Mouse (Mus musculus) gastrocnemius, postnatal 10 days (tissue): ENCODE data around the gene Slc35e3. TPM values are rescaled to one million over a fixed set of nuclear protein-coding genes. Genes with fewer than 3 reads are reported as not detected.
"Not testable (repeated sequence)": the region's sequence is repeated elsewhere in the genome, so short reads cannot be mapped to it uniquely, and the experiment has no call there.

Source experiments
- DNase-seq: peaks from one replicate; pipeline ENCODE4 v3.0.0; 2021; ENCODE audit warnings: mixed read lengths
- total RNA-seq, 2 experiments: library from RNA; stranded (reverse); gene quantifications; 2 replicates each; pipeline ENCODE4 v1.2.3; 2021

Gene Slc35e3
- total RNA-seq, 2 experiments from 2014 or later, result 6.9 to 8.0 TPM

GRCm38 (mm10) chr10:117749787-117750343, 3.7 kb upstream of the Slc35e3 start:
- DNase-seq, result no peak

- no peak for DNase-seq
Observed at GRCm38 (mm10) chr10:117749050-117749686, 3.0 kb upstream of the Slc35e3 start.

GRCm38 (mm10) chr10:117748276-117749049, 2.3 kb upstream of the Slc35e3 start:
- DNase-seq, result no peak

DNA sequence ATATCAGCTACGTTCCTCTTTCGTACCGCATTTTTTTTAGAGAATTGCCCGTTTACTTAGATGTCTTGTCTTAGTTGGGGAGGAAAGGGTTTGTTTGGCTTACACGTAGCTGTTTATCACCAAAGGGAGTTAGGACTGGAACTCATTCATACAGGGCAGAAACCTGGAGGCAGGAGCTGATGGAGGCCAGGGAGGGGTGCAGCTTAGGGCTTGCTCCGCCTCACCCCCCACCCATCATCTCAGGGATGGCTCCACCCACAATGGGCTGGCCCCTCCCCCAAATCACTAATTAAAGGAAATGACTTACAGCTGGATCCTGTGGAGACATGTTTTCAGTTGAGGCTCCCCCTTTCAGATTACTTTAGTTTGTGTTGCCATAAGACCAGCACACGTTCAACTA, 1.5 kb upstream of the Slc35e3 start:
- DNase-seq, result no peak

DNA sequence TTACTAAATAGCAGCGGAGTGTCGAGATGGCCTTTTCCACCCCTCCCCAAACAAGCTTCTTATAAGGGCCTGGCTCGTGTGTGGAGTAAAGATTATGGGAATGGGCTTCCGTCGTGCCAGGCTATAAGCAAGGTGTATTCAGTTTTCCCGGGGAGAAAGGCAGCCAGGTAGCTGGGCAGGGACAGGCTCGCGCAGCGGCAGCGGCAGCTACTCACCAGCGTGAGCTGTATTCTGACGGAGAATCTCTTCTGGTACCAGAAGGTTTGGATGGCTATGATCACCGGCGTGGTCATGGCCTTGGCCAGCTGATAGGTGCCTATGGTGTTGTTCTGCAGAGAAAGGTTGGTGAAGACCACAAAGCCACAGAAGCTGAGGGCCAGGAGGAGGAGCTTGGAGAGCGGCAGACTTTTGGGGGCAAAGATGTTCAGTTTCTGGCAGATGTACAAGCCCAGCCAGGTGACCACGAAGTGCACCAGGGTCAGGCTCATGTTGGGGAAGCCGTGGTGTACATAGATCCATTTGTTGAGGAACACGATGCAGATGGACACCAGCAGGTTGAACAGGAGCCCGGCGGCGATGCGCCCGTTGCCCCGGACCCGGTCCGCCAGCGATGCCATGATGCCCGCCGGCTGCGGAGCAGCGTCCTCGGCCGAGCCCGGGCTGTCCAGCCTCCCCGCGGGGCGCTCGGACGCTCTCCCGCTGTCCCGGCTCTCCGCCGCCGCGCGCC, 432 bp downstream of the Slc35e3 start:
- DNase-seq, result not testable (repeated sequence)

DNA sequence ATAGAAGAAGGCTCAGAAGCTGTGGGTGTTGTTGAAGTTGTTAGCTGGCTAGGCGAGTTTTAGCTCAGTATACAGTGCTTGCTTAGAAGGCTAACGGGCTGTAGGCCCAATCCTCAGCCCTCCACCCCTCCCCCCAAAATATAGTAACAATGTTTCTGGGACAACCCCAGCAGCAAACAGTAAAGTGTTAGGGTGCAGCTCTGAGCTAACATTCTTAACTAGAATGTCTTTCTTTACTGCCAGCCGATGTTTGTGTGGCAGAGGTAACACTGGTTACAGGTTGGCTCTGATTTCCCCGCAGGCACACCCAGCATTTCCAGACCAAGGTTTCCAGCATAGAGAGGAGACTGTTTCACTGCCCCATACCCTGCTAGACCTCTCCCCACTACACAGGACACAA, 2.2 kb downstream of the Slc35e3 start:
- DNase-seq, result no peak

DNA sequence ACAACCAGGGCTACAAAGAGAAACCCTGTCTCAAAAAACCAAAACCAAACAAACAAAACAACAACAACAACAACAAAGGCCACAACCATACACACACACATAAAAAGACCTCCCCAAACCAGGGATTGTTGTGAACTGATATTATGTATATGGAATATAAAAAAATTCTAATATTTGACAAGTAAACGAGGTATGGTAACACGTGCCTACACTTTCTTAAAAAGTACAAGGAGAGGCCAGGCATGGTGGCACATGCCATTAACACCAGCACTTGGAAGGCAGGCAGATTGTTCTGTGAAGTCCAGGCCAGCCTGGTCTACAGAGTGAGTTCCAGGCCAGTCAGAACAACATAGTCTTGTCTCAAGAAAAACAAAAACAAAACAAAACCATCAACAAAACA, 3.0 kb downstream of the Slc35e3 start:
- no peak for DNase-seq

- DNase-seq, result no peak
Observed at GRCm38 (mm10) chr10:117742618-117743017, 3.5 kb downstream of the Slc35e3 start.

- DNase-seq, result no peak
Observed at GRCm38 (mm10) chr10:117741698-117742475, 4.3 kb downstream of the Slc35e3 start.

DNA sequence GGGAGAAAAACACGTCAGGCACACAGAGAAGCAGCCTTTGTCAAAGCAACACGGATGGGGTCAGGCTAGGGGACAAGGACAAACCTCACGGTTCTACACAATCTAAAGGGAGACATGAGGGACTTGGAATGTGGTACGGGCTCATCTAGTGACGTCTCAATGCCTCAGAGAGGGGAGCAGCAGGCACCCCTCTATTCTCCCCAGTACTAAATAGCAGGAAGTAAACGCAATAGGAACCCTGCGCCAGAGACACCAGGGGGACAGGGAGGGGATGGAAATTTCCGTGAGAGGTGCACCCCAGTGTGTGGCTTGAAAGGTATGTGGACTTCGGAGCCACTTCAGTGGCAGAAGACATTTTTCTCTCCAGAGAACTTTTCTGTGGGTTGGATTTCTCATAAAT, 5.2 kb downstream of the Slc35e3 start:
- DNase-seq, result no peak

DNA sequence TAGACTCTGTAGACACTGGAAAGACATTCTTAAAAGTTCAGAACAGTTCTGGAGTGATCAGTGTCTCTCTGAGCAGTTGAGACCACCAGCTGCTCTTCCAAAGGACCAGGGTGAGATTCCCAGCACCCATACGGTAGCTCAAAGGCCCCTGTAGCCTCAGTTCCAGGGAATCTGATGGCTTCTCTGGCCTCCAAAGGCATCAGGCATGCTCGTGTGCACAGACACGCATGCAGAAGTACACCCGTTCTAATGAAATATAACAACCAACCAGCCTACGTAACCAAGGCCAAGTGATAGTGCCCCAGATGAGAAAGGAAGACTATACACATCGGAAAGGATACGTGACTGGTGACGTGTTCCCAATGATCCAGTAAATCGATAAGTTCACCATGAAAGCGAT, 6.0 kb downstream of the Slc35e3 start:
- DNase-seq, result no peak

DNA sequence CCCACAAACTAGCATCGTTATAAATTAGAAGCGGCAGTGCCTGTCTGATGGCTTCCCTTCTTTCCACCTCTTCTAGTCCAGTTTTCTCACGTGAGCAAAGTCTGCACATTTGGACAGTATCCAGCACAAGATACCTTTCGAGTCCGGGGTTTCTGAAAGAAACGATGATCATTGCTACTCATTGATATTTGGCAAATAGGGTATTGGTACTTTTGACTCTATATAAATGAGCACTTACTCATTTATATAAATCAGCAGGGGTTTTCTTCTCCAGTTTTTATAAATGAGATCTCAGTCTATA, 6.6 kb downstream of the Slc35e3 start:
- no peak for DNase-seq

GRCm38 (mm10) chr10:117738928-117739647, 7.1 kb downstream of the Slc35e3 start:
- no peak for DNase-seq

DNA sequence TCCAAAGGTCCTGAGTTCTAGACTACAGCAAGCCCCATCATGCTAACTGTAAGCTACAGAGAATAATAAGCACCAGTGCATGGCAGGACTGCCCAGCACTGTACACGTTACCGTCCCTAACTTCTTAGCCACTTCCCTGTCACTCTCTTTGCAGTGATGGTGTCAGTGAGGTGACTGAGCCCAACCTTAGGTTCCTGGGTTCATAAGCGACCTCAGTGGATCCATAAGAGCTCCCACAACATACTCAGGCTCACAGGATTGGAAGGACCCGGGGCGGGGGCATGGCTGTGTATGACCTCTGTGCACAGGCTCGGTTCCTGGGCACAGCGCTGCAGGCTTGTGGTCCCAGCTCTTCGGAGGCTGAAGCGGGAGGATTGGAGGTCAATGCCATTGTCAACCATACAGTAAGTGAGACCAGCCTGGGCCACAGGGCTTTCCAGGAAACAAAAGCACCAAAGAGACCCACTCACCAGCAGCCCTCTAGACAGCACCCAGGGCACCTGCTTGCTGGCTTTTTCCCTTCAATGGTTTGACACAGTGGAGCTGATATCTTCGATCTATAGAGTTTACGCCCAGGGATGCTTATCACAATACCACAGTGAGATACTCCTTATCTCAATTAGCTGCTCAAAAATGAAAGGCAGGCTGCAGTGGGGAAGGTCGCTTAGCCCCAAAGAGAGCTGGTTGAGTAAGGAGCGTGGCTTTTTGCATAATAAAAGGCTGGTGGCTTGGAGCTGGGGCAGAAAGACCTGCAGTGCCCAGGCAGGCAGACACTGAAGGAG, 7.8 kb downstream of the Slc35e3 start:
- DNase-seq, result no peak

DNA sequence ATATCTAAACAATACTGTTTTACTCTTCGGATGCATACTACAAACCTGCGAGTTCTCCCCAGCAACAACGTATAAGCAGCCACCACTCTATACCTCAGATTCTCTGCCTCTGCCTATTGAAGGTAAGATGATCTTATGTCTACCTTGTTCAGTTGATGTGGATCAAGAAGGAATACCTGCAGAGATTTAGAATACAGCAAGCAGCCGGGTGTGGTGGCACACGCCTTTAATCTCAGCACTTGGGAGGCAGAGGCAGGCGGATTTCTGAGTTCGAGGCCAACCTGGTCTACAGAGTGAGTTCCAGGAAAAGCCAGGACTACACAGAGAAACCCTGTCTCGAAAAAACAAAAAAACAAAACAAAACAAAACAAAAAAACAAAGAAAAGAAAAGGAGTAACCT, 8.7 kb downstream of the Slc35e3 start:
- not testable (repeated sequence) for DNase-seq

DNA sequence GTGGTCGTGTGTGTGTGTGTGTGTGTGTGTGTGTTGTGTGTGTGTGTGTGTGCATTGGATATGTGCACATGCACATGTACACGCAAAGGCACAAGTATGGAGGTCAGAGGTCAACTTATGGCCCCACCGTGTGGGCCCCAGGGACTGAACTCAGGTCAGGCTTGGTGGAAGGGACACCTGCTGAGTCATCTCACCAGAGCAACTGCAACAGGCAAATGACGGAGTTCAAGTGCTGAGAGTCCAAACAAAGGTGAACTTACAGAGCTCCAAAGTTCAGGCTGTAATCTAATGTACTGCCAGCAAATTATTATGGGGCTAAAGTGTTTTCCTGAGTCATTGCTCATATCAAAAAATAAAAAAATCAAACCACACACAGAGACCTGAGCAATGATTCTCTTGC, 9.1 kb downstream of the Slc35e3 start:
- DNase-seq, result no peak

DNA sequence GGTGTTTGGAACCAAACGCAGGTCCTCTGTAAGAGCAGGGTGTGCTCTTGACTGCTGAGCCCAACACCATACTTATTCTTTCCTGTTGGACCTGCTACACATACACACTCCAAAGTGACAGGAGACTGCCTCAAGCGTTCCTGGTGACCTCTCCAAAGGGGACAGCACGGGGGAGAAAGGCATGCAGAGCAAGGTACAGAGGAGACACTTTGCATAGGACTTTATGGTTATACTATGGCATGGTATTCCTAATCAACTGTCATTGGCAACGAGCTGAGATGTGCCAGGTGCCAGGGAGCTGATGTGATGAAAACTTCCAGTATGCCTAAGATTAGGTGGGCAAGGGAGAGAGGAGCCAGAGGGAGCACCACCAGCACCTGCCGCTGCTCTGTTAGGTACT, 9.6 kb downstream of the Slc35e3 start:
- no peak for DNase-seq

DNA sequence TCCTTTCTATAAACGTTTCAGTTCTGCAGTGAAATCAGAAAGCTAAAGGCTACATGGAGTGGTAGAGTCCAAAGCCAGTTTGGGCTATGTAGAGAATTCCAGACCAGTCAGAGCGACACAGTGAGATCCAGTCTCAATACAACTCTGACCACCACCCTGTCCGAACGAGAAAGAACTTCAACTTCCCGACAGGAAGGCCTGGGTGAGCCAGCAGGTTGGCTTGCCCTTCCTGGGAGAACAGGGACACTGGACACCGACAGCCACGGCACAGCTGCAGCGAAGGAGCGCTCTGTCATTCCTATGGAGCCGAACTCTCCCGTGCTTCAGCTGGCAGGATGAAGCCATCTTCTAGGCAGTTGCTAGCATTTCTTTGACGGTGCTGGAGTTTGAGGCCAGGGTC, 10.8 kb downstream of the Slc35e3 start:
- DNase-seq, result not testable (repeated sequence)

DNA sequence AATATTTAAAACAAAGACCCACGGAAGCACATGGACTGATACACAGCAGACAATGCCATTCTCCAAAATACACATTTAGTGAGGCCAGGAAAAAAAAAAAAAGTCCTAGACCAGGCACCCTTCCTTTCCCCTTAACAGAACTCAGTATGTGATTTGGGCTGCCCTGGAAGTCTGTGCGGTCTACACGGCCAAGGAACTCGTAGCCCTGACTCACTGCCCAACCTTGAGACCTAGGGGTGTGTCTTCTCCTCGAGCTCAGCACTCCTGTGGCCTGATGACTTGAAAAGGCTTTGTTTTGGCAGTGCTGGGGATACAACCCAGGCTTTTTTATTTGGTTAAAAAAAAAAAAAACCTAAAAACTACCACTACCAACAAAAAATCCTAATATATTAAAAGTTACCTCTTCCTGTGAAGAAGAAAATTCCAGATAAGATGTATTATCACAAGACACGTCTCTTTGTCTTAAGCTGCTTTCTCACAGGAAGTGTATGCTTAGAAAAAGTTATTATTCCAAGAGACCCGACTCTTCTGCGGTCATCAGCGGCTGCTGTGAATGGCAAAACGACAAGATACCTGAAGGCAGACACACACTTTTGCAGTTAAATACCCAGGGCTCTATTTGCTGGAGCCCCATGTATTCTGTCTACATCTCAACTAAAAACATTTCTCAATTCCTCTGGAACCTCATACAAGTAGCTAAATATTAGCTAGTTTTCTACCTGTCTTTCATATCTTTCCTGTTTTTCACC, 11.9 kb downstream of the Slc35e3 start:
- DNase-seq, result not testable (repeated sequence)

GRCm38 (mm10) chr10:117733626-117734025, 12.5 kb downstream of the Slc35e3 start:
- not testable (repeated sequence) for DNase-seq
